Mouse (Mus musculus): ENCODE measurements around the gene Atp6v0c.

Gene Atp6v0c

DNA sequence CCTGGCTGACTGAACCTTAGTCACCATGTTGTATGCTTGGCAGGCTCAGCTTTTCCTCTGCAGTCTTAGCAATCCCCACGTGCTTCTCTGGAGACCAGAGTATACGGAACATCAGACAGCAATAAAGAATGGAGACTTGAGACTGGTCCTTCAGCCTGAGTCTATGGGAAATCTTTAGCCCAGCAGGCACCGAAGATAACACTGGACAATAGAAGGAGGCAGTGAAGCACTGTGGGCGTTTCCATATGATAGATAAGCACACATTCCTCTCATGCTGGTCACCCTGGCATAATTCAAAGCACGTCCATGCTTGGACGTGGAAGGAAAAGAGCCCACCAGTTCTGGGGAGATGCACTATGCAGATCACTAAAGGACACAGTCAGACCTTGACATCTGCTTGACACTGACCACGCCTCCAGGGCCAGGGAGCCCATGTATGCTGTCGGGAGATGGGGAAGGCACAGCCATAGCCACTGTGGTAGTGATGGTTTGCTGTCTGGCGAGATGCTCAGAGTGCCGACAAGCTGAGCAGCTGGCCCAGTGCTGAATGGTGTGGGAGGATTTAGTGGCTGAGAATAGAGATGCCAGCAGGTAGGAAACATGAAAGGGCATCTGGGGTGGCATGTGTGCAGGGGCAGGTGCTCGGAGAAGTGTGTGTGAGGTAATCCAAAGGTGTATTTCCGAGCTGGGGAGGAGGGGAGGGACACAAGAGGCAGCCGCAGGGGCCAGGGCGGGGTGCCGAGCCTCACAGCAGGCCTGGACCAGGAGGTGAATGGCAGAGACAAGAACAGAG is 27.7 kb upstream of the Atp6v0c start:
- no peak for DNase-seq

DNA sequence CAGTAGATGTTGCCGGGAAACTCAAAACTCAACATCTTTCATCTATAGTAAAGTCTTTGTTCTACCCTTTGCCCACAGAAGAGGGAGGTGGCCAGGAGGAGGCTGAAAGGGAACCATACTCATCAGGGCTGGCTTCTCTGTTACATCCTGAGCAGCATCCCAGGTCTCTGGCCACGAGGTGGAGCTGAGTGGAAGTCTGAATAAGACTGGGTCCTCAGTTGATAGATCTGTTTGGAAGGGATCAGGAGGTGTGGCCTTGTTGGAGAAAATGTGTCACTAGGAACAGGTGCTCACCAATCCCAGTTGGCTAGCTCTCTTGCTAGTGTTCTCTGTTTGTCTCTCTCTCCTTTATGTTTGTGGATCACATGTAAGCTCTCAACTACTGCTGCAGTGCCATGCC is 25.8 kb upstream of the Atp6v0c start:
- no peak for DNase-seq

DNA sequence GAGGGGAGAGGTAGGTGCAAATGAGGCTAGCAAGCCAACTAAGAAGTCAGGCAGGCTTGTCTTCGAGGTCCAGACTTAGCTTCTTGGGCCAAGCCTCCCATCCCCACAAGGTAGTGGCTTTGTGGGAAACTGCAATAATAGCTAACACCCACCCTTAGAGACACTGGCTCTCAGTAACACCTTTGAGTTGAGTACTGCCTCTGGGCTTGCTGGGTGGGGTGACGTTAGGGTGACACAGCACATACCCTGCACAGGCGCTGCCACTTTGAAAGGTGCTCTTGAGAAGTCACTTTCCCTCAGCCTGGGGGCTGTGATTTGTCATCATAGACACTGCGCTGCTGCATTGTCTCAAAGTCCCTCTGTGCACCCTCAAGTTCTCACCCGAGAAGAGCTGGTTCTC is 24.3 kb upstream of the Atp6v0c start:
- no peak for DNase-seq

DNA sequence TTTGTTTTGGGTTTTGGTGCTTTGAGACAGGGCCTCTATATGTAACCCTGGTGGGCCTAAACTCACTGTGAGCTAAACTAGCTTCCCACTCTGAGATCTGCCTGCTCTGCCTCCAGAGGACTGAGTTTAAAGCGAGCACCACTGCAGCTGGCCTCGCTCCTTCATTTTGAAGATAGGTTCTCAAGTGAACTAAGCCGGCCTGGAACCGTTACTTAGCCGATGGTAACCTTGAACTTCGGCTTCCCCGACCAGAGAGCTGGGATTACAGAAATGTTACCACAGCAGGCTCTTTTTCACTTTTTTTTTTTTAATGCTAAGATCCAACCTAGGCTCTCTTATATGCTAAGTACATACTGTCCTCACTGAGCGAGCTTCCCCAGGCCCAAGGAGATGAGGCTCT is 23.8 kb upstream of the Atp6v0c start:
- no peak for DNase-seq

DNA sequence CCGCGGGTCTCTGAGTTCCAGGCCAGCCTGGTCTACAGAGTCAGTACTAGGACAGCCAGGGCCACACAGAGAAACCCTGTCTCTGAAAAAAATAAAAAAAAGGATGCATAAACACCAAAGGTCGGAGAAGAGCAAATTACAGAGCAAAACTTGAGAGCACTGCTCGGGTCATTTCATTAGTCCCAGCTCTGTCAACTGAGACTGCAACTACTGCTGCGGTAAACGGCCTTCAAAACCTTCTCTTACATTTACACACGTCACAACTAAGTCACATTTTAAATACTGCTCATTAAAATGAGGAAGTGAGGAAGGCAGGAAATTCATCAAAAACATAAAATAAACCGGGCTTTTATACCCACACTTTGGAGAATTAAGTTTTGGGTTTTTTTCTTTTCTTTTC is 23.3 kb upstream of the Atp6v0c start:
- no peak for DNase-seq

DNA sequence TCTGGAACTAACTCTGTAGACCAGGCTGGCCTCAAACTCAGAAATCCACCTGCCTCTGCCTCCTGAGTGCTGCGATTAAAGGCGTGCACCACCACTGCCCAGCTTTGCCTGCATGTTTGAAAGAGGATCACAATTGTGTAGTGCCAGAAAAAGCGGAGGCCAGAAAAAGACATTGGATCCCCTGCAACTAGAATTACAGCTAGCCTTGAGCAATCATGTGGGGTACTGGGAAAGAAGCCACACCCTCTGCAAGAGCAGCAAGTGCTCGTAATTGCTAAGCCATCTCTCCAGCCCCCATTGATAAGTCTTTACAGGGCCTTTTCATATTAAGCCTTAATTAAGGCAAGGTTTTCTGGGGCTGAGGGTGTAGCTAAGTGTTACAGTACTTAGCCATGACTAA is 22.0 kb upstream of the Atp6v0c start:
- DNase-seq = no peak

DNA sequence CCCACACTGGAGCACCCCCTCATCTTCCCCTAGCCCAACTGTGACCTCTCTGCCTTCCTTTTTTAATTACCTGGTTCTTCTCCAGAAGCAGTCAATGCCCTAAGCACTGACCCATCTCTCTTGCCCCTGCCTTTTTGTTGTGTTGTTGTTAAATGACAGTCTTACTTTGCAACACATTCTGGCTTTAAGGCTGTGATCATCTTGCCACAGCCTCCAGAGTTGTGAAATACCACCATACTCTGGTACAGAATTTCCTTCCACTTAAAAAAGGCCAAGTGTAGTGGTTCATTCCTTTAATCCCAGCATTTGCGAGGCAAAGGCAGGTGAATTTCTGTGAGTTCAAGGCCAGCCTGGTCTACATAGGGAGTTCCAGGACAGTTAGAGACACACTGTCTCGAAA is 21.4 kb upstream of the Atp6v0c start:
- DNase-seq = no peak

DNA sequence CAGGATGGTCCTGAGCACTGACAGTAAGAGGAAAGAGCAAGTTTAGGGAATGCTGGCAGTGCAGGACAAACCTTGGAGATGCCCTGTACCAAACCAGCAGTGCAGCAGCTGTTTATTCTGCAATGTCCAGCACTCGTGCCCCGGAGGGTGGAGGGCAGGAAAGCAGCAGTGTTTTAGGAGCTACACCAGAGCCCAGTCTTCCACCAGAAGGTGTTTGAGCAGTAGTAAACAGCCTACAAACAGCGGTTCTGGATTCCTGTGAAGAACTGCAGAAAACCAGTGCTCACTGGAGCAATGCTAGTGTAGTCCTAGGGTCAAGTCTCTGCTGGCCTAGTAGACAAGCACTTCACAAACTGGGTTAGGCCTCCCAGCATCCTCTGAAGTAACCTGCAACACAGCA is 4.8 kb upstream of the Atp6v0c start:
- DNase-seq = no peak

DNA sequence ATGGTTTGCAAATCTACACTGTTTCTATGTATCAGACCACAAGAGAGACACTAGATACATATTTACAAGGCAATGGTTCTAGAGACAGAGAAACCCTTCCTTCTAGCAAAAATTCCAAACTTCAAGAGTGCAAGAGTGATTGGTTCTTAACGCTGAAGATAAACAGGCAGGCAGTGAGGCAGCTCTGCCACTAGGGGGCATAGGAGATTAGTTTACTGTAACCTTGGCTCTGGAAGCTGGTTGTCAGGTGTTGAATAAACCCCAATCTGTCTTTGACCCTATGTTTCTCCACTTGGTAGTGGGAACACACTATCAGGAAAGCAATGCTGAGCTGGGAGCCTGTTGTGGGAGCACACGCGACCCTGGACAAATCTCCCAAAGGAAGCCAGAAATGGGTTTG is 3.9 kb upstream of the Atp6v0c start:
- peak in 1 of 2 experiments; percentile 62 for DNase-seq

DNA sequence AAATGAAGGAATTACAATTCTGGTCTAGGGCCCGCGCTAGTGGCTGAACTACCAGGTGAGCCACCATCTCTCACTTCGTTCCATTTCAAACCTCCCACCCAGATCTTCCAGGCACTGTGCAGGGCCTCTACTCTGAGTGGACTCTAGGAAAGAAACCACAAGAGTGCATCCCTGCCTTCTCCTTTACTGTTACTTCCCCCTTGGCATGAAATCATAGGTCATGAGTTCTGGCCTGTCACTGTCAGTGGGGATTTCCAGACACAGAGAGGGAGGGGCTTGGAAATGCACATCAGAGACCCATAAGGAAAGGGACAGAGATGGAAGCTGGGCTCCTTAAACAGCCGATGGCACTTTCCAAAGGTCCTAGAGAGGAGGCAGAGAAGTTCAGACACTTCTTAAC is 2.2 kb upstream of the Atp6v0c start:
- no peak for DNase-seq

DNA sequence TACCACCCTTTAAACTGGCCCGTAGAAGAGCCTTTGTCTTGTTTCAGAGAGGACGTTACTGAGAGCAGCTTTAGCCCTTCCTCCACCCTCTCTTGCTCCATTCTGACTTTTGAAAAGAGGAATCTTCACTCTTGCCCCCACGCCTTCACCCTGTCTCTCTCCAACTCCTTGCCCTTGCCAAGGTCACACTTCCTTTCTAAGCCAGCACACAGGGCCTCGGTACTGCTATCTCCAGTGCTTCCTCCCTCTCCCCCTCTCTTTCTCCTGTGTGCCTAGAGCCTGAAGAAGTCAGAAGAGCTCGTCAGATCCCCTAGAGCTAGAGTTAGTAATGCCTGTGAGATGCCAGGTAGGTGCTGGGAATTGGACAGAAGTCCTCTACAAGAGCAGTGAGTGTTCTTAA is 1.2 kb upstream of the Atp6v0c start:
- DNase-seq = no peak

DNA sequence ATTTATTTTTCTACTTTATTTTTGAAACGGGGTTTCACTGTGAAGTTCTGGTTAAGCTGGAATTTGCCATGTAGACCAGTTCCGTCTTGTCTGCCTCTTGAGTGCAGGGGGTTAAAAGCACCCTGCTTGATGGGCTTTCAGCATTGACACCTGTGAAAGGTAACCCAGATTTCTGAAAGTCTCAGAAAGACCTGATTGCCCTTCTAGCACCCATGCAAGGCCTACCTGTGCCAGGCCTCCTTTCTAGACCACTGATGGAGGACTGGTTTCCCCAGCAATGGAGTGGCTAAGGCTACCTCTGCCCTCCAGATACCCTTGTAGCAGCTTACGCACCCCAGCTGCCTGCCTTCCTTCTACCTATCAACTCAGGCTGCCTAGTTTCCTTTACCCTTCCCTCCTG is 623 bp upstream of the Atp6v0c start:
- no peak for DNase-seq

DNA sequence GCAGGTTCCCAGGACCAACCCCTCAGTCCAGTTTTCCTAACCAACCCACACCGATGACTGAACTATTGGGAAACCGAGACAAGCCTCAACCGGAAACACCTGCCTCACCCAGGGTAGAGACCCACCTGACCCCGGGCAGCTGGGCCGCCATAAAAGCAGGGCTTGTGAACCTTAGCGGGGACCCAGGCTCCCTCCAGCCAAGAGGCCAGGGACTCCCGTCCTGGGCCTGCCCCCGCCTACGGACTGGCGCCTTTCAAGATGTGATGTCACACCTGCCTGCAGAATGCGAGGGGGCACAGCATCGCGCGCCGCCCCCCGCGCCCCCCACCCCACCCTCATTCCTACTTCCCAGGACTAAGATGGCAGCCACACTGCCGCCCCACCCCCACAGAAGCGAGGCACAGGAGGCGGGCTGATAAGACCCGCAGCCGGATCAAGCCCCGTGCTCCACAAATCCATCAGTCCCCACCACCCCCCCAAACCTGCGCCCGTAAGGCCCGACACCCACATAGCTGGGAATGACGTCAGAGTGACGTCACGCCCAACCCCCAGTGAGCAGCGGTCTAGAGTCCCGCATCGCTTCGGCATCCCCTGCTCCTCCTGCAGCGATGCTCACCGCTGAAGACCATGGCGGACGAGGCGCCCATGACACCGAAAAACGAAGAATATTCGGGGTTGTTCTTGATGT is 768 bp downstream of the Atp6v0c start:
- DNase-seq = peak; percentile 57 to 62

DNA sequence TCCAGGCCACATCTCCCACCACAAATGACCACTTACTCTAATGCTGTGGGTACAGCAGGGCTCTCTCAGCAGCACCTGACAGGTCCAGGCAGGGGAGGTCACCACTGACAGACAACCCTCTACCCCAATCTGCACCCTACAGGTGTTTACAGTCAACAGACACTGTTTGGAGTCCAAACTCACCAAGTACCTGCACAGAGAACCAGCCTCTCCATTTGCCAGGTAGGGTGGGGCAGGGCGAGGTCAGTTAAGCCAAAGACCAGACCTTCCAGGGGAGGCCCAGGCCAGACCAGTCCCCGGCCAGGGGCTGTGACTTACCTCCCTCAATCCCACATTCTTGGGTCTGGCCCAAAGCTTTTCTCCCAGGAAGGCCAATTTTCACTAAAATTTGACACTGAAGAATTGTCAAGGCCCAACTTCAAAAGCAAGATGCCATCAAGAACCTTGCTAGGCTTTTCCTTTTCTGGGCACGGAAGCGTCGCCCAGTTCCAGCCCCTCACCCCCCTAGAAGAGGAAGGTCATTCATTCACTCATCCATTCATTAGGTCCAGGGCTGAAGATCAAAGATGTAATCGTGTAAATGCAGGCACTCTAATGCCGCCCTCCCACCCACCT is 1.5 kb downstream of the Atp6v0c start:
- DNase-seq = no peak

DNA sequence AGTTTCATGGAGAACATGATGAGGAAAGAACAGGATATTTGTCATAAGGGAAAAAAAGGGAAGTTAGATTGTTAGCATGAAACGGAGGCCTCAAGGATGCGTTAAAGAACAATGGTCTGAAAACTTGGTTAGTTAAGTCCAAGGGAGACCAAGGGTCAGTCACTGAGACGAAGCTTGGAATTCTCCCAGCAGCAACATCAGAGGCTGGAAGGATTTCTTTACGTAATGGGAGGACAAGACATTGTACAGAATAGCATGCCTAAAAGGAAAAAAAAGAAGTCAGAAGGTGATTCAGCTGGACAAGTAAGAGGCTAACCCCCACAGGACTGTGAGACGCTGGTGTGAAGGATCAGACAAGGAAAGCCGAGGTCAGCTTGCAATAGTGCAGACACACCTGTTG is 2.4 kb downstream of the Atp6v0c start:
- DNase-seq = no peak

DNA sequence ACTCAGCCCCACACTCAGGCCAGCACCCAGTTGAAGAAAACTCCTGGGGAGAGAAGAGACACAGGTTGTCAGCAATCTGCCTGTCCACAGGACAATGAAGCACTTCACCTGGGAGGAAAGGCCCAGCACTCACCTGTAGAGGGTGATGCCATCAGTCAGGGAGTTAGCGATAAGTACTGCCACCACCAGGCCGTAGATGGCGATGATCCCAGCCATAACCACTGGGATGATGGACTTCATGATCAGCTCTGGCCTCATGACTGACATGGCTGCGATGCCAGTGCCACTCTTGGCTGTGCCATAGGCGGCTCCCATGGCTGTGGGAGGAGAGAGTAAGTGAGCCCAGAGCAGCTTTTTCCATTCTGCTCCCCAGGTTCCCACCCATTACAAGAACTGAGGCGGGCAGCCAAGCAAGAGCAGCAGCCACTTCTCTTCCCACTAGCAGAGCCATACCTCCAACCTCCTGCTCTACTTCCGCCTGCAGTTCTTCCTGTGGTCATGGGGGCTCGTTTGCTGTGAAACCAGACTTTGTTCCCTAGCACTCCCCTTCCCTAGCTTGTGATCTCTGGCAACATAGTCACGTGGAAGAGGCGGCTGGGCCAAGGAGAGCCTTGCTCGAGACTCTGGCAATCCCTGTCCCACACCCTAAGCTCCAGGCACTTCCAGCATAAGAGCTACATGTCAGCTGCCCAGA is 4.8 kb downstream of the Atp6v0c start:
- no peak for DNase-seq

DNA sequence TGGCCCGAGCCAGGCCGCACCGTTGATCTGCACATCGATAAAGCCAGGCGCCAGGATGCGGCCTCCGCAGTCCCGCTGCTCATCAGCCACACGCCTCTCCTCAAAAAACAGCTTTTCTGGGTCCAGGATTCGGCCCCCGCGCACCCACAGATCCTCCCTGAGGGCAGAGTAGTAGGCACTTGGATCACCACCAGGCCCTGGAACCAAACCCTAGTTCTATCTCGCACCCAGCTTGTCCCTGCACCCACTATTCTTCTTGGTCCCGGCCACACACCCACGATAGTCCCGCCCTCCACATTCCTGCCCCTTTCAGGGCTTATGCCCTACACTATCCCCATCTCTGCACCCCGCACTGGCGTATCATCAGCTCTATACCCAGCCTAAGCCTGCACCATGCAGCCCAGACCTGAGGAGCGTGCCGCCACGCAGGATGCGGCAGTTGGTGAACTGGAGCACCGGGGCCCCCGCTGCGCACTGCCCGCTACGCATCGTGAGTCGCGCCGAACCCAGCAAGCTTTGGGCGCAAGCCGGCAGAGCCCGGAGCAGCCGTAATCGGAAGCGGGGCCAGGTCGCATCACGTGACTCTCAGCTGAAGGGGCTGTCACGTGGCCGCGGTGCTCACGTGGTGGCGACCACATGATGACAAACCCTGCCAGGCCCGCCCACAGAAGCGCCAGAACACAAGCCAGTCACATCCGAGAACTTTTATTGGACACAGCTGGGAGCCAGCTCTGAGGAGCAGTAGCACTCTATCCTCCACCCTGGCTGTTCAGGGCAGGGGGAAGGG is 6.1 kb downstream of the Atp6v0c start, which contains the start of gene Amdhd2:
Amdhd2 (minus strand) TSS at position 591 of the 787 bp plus-strand sequence.
- peak; percentile 87 to 91 for DNase-seq

DNA sequence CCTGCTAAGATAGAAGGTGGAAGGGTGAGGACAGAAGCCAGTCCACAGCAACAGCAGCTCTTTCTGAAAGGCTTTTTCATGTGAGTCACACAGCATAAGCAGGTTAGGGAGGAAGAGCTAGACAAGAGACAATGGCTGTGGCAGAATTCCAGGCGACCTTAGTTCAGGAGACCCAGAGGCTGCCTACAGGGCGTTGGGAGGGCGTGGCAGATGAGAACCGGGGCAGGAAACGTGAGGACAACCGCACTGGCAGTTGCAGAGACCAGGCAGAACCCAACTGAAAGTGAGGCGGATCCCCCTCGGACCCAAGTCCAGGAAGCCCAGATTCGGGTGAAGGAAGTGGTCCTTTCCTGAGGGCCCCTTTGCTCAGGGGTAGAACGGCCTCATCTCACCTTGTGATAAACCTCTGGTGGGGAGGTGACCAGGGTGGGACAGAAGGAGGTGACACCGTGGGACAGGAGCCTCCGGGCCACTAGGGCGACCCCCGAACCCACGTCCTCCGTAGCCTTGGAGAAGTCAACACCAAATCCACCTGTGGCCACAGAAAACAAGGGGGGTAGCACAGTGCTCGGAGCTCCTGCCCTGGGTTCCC is 6.8 kb downstream of the Atp6v0c start:
- DNase-seq = no peak

DNA sequence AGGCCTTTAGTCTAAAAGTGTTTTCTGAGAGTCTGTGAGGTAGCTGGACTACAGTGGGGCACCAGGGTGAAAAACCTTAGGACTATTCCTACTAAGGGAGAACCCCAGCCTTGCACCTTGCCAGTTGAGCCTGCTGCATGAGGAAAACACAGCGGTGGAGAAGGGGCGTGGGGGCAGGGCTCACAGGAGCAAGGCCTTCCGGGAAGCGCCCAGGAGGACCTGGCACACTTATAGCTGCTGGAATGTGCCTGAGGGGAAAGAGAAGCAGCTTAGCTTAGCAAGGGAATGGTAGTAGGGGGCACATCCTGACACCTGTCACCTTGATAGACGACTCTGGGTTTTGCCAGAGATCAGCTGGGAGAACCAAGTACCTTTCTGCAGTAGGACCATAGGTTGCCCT is 8.0 kb downstream of the Atp6v0c start:
- DNase-seq = no peak

DNA sequence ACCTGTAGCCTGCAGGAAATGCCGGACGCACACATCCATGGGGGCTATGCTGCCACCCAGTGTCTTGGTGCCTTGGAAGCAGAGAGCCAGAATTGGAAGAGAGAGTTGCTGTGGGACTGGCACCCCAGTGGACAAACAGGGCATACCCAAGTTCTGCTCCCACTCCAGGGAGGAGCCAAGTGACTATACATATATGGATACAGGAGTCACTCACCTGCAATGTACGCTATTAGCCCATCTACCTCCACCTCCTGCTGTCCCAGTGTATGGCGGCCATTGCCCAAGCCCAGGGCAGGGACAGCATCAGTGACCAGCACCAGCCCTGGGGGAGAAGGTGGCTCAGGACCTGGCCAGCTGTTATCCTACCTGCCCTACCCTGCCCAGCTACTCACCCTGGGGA is 12.0 kb downstream of the Atp6v0c start:
- DNase-seq = no peak

DNA sequence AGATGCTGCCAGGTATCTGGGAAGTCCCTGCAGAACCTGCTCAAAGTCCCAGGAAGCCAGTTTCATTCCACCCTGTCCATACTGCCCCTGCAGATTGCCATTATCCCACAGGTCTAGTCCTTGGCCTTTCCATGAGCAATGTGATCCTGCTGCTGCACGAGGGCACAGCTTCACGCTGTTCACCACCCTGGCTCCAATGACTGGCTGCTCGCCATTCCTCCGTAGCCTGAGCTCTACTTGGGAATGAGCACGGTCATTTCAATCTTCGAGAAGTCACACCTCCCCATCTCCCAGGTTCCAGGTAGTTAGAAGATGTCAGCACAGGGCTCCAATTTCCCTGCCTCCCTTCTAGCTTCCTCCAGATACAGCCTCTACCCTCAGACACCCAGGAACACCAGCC is 12.4 kb downstream of the Atp6v0c start:
- DNase-seq = no peak

DNA sequence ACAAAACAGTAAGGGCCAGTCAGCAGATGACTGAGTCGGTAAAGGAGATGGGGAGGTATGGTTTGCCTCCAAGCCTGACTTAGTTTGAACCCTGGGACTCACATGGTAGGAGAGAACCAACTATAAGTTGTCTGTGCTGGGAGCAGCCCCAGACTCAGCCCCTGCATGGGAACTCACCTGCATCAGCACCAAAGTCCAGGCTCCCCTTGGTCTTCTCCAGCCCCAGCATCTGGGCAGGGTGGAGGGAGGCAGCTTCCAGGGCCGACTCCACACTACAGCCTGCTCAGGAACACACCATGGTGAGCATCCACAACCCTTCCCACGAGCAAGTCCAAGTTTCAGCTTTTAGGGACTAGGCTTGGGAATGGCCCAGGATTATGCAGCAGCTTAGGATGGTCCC is 13.1 kb downstream of the Atp6v0c start:
- no peak for DNase-seq

All from spleen, adult 18-20 months (tissue).